Mouse (Mus musculus): Measurements from ENCODE around the gene Thada.

DNA sequence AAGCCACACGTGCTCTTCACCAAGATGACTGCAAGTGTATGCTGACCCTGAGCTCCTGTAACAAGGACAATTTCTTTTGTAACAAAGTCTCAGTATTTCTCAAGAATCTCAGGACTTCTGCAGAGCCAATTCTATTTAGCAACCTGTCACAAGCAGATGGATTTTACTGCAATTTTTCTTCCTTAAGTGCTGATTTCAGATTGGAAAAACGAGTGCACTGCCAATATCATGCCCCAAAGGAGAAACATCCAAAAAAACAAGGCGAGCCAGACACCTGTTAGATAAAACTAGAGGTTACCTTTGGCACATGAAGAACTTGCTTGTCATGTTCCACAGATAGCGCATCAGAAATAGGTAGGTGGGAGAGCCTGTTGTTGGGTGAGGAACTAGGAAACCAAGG, 143.8 kb downstream of the Thada start:
- TF ChIP-seq CTCF (IDR thresholded peaks at IDR 0.05; ENCODE audit: borderline replicate concordance, insufficient read depth, low read depth, low read length) (no peak), POLR2A (IDR thresholded peaks at IDR 0.05; ENCODE audit: borderline replicate concordance, insufficient read depth, low read length) (no peak)

All from cerebellum, adult 2 months (tissue).